Mouse (Mus musculus) liver, postnatal 0 days (tissue): Measurements from ENCODE around the gene Cblc. TPM values are rescaled to one million over a fixed set of nuclear protein-coding genes. Genes with fewer than 3 reads are reported as not detected.

Experiments used
- ATAC-seq: fragments of 200-750 bp; cut with Nextera tagmentation; 2 replicates; pipeline ENCODE4 v1.8.0; 2017; ENCODE audit warnings: mild to moderate bottlenecking, moderate library complexity
- DNase-seq: peaks from one replicate; pipeline ENCODE4 v3.0.0-alpha.2; 2016
- H3K27ac ChIP-seq: fragments of 300-500 bp; sonication (generic); 2 replicates; pipeline ENCODE4 v1.5.1; 2014; ENCODE audit warnings: antibody characterized with exemption, moderate library complexity, mild to moderate bottlenecking, low read depth
- H3K27me3 ChIP-seq: fragments of 300-500 bp; sonication (generic); 2 replicates; pipeline ENCODE4 v1.6.1; 2014; ENCODE audit warnings: low read length, control low read depth, mixed read lengths; ENCODE audit not compliant: insufficient read depth
- H3K36me3 ChIP-seq: fragments of 300-500 bp; sonication (generic); replicated peaks from 2 replicates; pipeline ENCODE4 v1.6.1; 2014; ENCODE audit warnings: mild to moderate bottlenecking, control low read depth, low read length, moderate library complexity, mixed read lengths; ENCODE audit not compliant: insufficient read depth
- H3K4me1 ChIP-seq: fragments of 300-500 bp; sonication (generic); 2 replicates; pipeline ENCODE4 v1.6.1; 2014; ENCODE audit warnings: antibody characterized with exemption, mild to moderate bottlenecking, control low read depth; ENCODE audit not compliant: insufficient read depth
- H3K4me2 ChIP-seq: fragments of 300-500 bp; sonication (generic); 2 replicates; pipeline ENCODE4 v1.6.1; 2014; ENCODE audit warnings: low read depth, mild to moderate bottlenecking, low read length, moderate library complexity, mixed read lengths
- H3K4me3 ChIP-seq: fragments of 300-500 bp; sonication (generic); 2 replicates; pipeline ENCODE4 v1.5.1; 2014; ENCODE audit warnings: low read depth, low read length
- H3K9ac ChIP-seq: fragments of 300-500 bp; sonication (generic); replicated peaks from 2 replicates; pipeline ENCODE4 v1.6.1; 2014; ENCODE audit warnings: mild to moderate bottlenecking, moderate library complexity
- H3K9me3 ChIP-seq: fragments of 300-500 bp; sonication (generic); 2 replicates; pipeline ENCODE4 v1.6.1; 2016; ENCODE audit warnings: mild to moderate bottlenecking, control low read depth, low read length, mixed read lengths
- CTCF ChIP-seq: sonication (generic); IDR thresholded peaks from 2 replicates; pipeline ENCODE4 v1.5.1; 2016; ENCODE audit warnings: antibody characterized with exemption, low read depth
- EP300 ChIP-seq: IDR thresholded peaks from 2 replicates; pipeline ENCODE4 v1.6.1; 2016; ENCODE audit warnings: antibody characterized with exemption, low read depth, mild to moderate bottlenecking
- WGBS: fragments of 180-500 bp; shearing (Covaris S2); extraction: QIAGEN DNeasy Blood & Tissue Kit; methylation state at CpG from one replicate; pipeline ENCODE4 v1.1.7; 2014; ENCODE audit not compliant: insufficient replicate concordance; 5-methylcytosine and 5-hydroxymethylcytosine counted together
- polyA plus RNA-seq: library from polyadenylated mRNA; unstranded; fragments of >200 nt; fragmentation: Nextera tagmentation; extraction: Ambion mirVana; gene quantifications from 2 replicates; pipeline ENCODE4 v1.2.1, GENCODE M21; 2015

Gene Cblc
- polyA plus RNA-seq, 1 experiment from 2014 or later, result 9.6 TPM

DNA sequence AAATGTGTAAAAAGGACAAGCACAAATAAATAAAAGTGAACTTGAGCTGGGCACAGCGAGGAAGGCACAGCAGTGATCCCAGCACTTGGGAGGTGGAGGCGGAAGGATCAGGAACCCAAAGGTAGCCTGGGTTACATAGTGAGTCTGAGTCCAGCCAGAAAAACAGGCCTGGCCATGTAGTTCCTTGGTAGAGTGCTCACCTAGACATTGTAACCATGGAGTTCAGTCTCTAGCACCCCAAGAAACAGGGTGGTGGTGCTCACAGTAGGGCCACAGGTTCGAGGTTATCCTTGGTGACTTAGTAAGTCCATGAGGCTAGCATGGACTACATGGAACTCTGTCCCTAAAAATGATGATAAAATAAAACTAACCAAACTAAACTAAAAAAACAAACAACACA, 44.3 kb upstream of the Cblc start:
- TF ChIP-seq CTCF (no peak), EP300 (no peak)
- Histone ChIP-seq H3K27me3 (no peaks in the 10 kb centered on the region), H3K4me3 (no peak overlapping the region), H3K9me3 (no peaks in the 10 kb centered on the region), H3K4me1 (peaks cover 37% of the 10 kb centered on the region), H3K36me3 (no peaks in the 10 kb centered on the region), H3K9ac (no peak overlapping the region), H3K4me2 (no peak overlapping the region), H3K27ac (peak overlapping the region; percentile 87)
- 69% methylated on average over 3 of the region's 3 CpGs for WGBS
- ATAC-seq (no peak), DNase-seq (no peak)

DNA sequence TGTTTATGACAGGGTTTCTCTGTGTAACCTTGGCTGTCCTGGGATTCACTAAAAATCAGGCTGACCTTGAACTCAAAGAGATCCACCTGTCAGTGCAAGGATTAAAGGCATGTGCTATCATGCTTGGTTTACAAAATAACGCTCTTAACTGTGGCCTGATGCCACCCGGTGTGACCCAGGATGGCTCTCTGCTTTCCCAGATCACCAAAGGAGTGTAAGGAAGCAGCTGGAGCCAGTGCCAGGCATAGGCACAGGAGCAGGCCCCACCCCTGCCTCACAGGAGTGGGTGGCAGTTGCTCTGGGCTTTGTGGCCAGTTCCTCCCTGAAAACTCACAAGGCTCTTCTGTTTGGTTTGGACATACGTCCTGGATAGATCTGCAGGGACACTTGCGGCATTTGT, 43.8 kb upstream of the Cblc start:
- Histone ChIP-seq H3K9ac (peak overlapping the region; percentile 16; the same call in 1 of the 2 replicates), H3K4me3 (no peak overlapping the region), H3K27me3 (no peaks in the 10 kb centered on the region), H3K4me2 (no peak overlapping the region), H3K27ac (peak overlapping the region; percentile 87), H3K9me3 (no peaks in the 10 kb centered on the region), H3K36me3 (no peaks in the 10 kb centered on the region), H3K4me1 (peaks cover 37% of the 10 kb centered on the region)
- WGBS, result 63% methylated on average over 4 of the region's 4 CpGs
- DNase-seq (no peak), ATAC-seq (no peak)
- TF ChIP-seq EP300 (no peak), CTCF (no peak)

DNA sequence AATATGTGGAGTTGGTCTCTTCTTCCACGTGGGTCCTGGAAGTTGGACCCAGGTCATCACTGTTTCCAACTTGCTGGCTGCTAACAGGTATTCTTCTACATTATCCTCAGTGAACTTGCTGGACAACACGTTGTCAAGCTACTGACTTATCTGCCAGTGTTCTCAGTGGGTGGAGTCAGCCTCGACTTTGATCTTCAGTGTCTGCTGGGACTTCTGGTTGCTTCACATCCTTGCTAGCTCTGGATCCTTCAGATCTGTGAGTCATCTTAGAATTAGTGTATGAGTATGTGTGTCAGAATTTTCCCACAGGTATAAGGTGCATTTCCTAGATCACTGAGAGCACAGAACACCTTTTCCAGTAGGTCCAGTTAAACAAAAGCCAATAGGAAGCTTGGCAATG, 40.2 kb upstream of the Cblc start:
- DNase-seq, result no peak
- Histone ChIP-seq H3K9me3 (no peaks in the 10 kb centered on the region), H3K36me3 (no peaks in the 10 kb centered on the region), H3K9ac (no peak overlapping the region), H3K4me3 (no peak overlapping the region), H3K27me3 (no peaks in the 10 kb centered on the region), H3K4me2 (no peak overlapping the region), H3K4me1 (peaks cover 18% of the 10 kb centered on the region), H3K27ac (no peak overlapping the region)
- TF ChIP-seq CTCF, result no peak
- no peak for ATAC-seq
- WGBS, result 32% methylated on average over 3 of the region's 3 CpGs

DNA sequence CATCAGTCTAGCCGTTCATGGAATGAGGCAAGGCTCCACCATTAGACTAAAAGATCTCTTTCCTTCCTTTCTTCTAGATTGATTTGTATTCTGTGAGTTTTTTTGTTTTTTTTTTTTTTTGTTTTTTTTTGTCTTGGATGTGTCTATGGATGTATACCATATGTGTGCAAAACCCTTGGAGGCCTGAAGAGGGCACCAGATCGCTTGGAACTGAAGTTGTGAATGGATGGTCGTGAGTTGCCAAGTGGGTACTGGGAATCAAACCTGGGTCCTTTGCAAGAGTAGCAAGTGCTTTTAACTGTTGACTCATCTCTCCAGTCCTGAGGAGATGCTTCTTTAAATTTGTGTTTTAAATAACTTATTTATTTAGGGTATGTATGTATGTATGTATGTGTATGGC, 37.4 kb upstream of the Cblc start:
- H3K36me3 ChIP-seq, result no peaks in the 10 kb centered on the region
- H3K9ac ChIP-seq, result no peak overlapping the region
- peak; percentile 38 for TF ChIP-seq CTCF
- TF ChIP-seq EP300, result no peak
- H3K27ac ChIP-seq, result no peak overlapping the region
- H3K4me1 ChIP-seq, result peaks cover 24% of the 10 kb centered on the region
- DNase-seq (no peak), ATAC-seq (no peak)
- no peaks in the 10 kb centered on the region for H3K27me3 ChIP-seq
- no peak overlapping the region for H3K4me3 ChIP-seq
- H3K9me3 ChIP-seq, result no peaks in the 10 kb centered on the region
- no peak overlapping the region for H3K4me2 ChIP-seq
- 77% methylated on average over 3 of the region's 3 CpGs for WGBS

DNA sequence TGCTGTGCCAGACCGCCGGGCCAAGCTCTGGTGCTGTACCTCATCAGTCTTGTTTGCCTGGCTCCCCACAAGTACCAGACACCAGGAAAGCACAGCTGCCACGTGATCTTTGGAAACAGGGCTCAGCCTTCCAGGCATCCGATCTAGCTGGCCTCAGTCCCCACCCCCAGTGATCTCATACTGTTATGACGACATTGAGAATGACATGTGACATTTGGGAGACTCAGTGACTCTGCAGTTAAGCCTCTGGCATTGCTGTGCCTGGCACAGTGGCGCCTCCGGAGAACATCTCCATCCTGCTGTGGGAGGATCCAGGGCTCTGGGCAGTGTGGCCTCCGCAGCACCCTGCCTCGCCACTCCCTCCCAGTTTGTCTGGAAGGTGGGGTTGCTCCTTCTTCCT, 35.2 kb upstream of the Cblc start:
- Histone ChIP-seq H3K4me3 (no peak overlapping the region), H3K27me3 (no peaks in the 10 kb centered on the region), H3K4me1 (peaks cover 24% of the 10 kb centered on the region), H3K9ac (no peak overlapping the region), H3K4me2 (no peak overlapping the region), H3K9me3 (no peaks in the 10 kb centered on the region), H3K36me3 (no peaks in the 10 kb centered on the region), H3K27ac (no peak overlapping the region)
- TF ChIP-seq EP300 (no peak), CTCF (no peak)
- ATAC-seq (peak; percentile 64), DNase-seq (peak; percentile 40)
- whole genome bisulfite sequencing, result 44% methylated on average over 9 of the region's 9 CpGs

DNA sequence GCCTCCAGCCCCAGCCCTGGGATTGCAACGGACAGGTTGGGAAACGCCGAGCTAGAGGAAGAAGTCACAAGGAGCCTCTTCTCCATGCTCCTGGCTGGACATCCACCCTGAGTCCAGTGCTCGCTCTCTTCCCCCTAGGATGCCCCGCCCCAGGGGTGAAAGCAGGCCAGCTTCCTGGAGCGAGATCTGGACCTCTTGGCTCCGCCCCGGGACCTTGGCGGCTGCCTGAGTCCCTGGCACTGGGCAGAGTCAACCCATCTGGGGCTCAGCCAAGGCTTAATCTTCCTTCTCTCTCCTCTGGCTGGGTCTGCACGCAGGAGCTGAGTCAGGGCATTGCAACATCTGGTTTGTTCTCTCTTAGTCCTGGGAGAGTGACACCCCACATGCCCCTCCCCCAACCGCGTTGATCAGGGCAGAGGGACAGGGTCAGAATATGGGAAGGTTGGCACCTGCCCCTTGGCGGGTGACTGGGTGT, 34.1 kb upstream of the Cblc start:
- H3K4me3 ChIP-seq, result no peak overlapping the region
- peaks cover 24% of the 10 kb centered on the region for H3K4me1 ChIP-seq
- no peaks in the 10 kb centered on the region for H3K36me3 ChIP-seq
- ATAC-seq, result peak; percentile 86
- 15% methylated on average over 13 of the region's 13 CpGs for WGBS
- H3K27ac ChIP-seq, result peak overlapping the region; percentile 73
- H3K27me3 ChIP-seq, result no peaks in the 10 kb centered on the region
- no peaks in the 10 kb centered on the region for H3K9me3 ChIP-seq
- H3K9ac ChIP-seq, result no peak overlapping the region; the same call in 1 of the 2 replicates
- DNase-seq, result peak; percentile 85
- TF ChIP-seq CTCF (no peak), EP300 (no peak)
- peak overlapping the region; percentile 50 for H3K4me2 ChIP-seq

DNA sequence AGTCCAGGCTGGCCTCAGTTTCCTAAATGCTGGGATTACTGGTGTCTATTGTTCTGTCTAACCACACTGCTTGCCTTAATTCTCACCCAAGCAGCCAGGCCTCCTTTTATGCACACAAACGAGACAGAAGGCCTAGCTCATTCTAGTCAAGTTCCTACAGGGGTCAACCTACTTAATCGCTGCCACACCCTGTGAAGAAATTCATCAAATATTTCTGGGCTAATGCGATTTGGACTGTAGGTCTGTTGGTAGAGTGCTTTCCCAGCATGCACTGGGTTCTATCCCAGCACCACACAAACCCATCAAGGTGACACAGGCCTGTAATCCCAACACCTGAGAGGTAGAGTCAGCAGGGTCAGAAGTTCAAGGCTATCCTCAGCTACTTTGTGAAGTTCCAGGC, 33.1 kb upstream of the Cblc start:
- DNase-seq (no peak), ATAC-seq (no peak)
- no peaks in the 10 kb centered on the region for H3K36me3 ChIP-seq
- H3K4me2 ChIP-seq, result no peak overlapping the region
- WGBS, result 77% methylated on average over 3 of the region's 3 CpGs
- H3K9ac ChIP-seq, result no peak overlapping the region
- no peaks in the 10 kb centered on the region for H3K27me3 ChIP-seq
- H3K27ac ChIP-seq, result no peak overlapping the region
- no peak for TF ChIP-seq CTCF
- no peak for TF ChIP-seq EP300
- no peaks in the 10 kb centered on the region for H3K9me3 ChIP-seq
- no peak overlapping the region for H3K4me3 ChIP-seq
- peaks cover 26% of the 10 kb centered on the region for H3K4me1 ChIP-seq
